Mouse (Mus musculus): ENCODE results near the gene Pdzd2.

The Pdzd2 gene

GRCm38 (mm10) chr15:12623521-12623920, 116.2 kb downstream of the Pdzd2 start:
- no peak for DNase-seq (ENCODE audit: low spot score in 2 of 2)

GRCm38 (mm10) chr15:12622701-12623100, 117.0 kb downstream of the Pdzd2 start:
- no peak for DNase-seq (ENCODE audit: low spot score in 2 of 2)

GRCm38 (mm10) chr15:12622093-12622643, 117.6 kb downstream of the Pdzd2 start:
- no peak for DNase-seq (ENCODE audit: low spot score in 2 of 2)

- DNase-seq (ENCODE audit: low spot score in 2 of 2), result no peak
Measured at GRCm38 (mm10) chr15:12619273-12619672, 120.5 kb downstream of the Pdzd2 start.

DNA sequence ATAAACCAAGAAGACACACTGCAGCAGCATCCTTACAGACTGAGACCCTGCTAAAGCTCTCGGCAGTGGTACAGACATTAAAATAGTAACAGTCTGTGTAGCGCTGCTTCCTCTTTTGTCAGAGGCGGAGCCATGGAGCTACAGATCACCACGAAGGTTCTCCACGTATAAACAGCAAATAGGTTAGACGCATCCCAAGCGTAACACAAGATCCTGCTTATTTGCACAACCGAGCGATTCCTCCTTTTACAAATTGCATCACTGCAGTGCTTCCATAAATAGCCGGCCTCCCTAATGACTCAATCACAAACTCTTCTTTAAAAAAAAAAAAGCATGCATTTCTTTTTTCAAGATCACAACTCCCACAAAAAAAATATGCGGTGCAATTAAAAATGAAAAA, 122.1 kb downstream of the Pdzd2 start:
- DNase-seq (ENCODE audit: low spot score in 2 of 2), result no peak

DNA sequence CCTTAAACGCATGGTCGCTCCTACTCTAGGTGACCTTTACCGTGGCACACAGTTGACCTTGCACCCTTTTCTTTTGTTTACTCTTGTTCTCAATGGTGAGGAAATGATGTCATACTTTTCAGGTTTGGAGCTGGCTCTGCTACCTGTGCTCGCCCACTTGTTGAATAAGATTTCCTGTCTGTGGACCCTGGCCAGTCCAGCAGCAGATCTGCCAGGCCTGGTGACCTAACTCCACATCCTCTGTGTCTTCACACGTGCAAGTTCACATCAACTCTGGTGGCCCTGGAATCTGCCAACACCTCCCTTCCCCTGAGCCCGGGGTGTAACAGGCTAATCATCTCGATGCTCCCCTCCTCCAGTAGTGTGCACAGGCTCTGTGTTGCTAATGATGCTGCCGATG, 122.5 kb downstream of the Pdzd2 start:
- no peak for DNase-seq (ENCODE audit: low spot score in 2 of 2)

DNA sequence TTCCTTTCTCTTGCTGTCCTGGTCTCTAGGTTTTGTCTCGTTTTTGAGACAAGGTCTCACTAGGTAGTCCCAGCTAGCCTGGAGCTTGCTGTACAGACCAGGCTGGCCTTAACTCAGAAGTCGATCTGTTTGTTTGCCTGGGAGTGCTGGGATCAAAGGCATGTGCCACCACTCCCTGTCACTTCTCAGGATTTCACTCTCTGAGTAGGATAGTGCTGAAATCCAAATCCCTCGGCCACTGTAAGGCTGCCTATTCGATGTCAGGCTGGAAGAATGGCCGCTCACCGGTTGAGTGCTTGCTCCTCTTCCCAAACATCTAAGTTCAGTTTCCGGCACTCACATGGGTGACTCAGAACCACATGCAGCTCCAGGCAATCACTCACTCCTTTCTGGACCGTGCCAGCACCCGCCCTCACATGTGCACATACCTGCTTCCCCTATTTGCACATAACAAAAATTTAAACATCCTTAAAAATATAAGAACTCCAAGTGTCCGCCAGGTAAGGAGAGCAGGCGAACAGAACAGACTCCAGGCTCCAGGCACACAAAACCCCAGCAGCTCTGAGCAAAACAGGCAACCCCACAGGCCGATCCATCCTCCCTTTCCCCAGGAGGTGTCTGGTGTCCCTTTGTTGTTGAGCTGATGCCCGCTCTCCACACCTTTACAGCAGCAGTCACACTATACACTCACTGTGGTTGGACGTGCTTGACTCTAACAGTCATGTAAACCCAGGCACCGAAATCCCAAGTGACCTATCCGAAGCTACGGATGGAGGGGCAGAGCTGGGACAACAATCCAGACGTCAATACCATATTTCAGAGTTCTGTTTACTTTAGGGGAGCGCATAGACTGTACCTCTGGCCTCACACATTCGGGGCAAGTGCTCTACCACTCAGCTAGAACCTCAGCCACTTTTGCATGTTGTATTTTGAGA, 124.5 kb downstream of the Pdzd2 start:
- no peak for DNase-seq (ENCODE audit: low spot score in 2 of 2)

- no peak for DNase-seq (ENCODE audit: low spot score in 2 of 2)
Measured at GRCm38 (mm10) chr15:12614011-12614410, 125.7 kb downstream of the Pdzd2 start.

DNA sequence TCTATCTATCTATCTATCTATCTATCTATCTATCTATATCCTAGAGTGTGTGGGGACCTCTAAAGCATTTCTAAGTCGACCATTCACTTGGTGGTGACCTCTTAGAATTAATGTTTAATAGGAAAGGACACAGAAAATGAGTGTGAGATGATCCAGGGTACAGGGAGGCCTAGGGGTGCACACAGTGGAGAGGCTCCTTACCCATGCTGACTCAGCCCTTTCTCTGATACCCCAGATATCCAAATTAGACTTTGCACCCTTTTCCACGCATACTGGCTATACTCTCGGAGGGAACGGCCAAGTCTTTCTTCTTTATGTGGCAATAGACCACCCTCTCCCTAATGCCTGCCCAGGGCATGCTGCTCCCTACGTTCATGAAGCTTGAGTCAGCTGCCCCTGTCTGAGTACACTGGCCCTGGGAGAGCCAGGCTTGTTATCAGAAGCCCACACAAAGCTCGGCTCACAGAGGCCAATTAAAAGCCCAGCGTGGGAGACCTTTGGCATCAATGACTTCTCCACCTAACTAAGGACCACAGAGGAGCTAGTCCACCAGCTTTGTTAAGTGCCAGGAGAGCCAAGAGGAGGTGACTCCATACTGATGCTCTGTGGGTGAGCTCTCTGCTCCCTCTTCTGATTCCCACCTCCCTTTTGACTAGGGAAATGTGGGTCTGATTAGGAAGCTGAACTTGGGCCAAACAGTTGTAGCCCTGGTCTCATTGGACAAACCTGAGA, 126.6 kb downstream of the Pdzd2 start:
- DNase-seq (ENCODE audit: low spot score in 2 of 2), result no peak

- no peak for DNase-seq (ENCODE audit: low spot score in 2 of 2)
Measured at GRCm38 (mm10) chr15:12608090-12608489, 131.6 kb downstream of the Pdzd2 start.

DNA sequence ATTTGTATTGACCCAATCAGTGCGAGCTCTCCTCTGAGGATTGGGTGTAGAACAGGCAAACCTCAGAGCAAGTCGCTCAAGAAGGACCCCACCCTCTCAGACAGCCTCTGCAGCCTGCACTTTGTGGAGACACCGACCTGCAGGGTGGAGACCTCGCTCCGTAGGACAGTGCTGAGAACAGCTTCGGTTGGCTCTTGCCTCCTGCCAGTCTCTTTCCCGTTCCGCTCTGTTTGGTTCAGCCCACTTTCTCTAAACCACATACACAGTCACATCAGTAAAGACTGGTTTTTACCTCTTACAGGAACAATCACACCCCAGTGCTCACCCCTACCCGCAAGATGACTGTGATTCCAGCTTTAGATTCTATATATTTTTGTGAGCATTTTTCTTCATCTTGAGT, 133.4 kb downstream of the Pdzd2 start:
- no peak for DNase-seq (ENCODE audit: low spot score in 2 of 2)

DNA sequence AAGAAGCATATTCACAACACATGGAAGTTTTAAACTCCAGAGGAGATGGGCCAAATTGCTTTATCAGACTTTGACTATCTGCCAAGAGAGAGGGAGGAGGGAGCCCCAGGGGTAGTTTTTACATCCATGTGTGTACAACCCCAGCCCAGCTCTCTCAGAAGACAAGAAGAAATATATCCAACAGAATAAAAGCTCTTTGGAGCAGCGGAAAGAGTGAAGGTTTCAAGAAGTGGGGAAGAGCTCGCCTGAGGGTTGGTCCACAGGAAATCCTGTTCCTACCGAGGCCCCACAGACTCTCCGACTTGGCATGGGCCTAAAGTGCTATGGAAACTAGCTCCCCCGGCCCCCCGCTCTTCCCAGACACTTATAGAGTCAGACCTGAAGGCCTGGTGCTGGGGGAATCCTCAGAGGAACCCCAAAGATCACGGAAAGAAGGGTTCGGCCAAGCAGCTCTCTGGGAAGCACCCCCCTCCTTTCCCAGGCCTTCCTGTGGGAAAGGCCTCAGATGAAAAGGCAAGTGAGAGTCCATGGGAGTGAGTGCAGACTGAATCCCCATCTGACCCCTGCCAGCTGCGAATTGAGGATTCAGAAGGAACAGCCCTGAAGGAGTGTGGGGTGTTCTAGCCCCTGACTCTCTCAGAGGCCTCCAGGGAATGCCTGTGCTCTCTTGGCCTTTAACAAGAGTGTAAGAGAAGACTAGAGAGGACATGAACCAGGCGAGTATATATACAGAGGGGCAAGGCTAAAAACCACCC, 134.3 kb downstream of the Pdzd2 start:
- DNase-seq (ENCODE audit: low spot score in 2 of 2), result no peak

- DNase-seq (ENCODE audit: low spot score in 2 of 2), result no peak
Measured at GRCm38 (mm10) chr15:12603674-12604073, 136.1 kb downstream of the Pdzd2 start.

DNA sequence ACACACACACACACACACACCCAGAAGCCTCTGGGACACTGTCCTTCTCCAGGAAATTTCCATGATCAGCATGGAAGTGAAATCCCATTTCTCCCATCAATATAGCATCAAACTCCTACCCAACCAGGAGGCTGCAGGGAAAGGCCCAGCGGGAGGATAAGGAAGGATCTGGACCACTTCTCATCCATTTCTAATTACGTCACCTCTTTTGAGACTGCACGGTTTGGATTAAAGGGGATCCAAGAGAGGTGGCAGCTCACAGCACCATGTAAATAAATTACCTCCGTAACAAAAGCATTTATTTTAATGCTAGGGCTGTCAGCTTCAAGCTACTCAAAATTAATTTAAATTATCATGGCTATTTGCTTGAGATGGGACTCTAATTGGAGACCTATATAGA, 146.6 kb downstream of the Pdzd2 start:
- DNase-seq (ENCODE audit: low spot score in 2 of 2), result no peak

DNA sequence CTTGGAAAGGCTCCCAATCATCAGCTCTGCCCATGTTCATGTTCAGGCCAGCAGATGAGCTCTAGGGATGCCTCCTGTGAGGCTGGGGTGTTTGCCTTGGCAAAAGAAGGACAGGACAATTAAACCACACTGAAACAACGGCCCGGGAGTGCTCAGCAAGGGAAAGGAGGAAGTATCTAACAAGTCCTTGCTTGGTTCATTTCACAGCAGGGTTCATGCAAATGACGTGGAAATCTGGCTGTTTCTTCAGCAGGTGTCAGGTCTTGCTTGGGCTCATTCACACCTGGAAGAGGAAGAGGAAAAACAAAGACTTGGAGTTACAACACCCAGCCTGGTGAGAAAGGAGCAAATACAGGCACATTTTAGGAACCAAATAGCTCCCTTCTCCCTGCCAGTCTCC, 147.1 kb downstream of the Pdzd2 start:
- DNase-seq (ENCODE audit: low spot score in 2 of 2), result no peak

DNA sequence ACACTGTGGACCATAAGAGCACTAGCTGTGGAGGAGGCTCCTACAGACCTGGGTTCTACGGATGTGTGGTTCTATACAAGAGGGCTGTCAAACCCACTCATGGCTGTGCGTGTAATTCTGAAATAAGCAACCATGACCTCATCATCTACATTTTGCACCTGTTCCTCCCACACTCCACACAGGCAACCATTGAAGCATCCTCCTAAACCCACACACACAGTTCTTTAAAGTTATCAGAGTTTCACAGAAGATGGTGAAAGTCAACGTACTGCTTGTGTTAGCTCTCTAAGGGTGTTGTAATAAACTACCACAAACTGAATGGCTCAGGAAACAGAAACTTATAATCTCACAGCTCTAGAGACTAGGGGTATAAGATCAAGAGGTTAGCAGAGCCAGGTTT, 151.1 kb downstream of the Pdzd2 start:
- no peak for DNase-seq (ENCODE audit: low spot score in 2 of 2)

GRCm38 (mm10) chr15:12586852-12587424, 152.8 kb downstream of the Pdzd2 start:
- no peak for DNase-seq (ENCODE audit: low spot score in 2 of 2)

- peak; percentile 18 to 53 for DNase-seq (ENCODE audit: low spot score in 2 of 2)
Measured at GRCm38 (mm10) chr15:12586154-12586553, 153.6 kb downstream of the Pdzd2 start.

GRCm38 (mm10) chr15:12583051-12583450, 156.7 kb downstream of the Pdzd2 start:
- no peak for DNase-seq (ENCODE audit: low spot score in 2 of 2)

DNA sequence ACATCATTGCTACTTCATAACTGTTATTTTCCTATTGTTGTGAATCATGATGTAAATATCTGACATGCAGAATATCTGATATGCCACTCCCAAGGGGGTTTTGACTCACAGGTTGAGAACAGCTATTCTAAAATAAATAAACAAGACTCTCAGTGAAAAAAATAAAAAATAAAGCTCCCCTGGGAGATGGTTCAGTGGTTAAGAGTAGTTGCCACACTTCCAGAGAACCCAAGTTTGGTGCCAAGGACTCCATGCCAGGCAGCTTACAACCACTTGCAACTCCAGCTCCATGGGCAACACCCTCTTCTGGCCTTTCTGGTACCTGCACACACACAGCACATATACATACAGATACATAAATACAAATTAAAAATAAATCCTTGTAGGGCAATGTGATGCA, 157.3 kb downstream of the Pdzd2 start:
- DNase-seq (ENCODE audit: low spot score in 2 of 2), result no peak

DNA sequence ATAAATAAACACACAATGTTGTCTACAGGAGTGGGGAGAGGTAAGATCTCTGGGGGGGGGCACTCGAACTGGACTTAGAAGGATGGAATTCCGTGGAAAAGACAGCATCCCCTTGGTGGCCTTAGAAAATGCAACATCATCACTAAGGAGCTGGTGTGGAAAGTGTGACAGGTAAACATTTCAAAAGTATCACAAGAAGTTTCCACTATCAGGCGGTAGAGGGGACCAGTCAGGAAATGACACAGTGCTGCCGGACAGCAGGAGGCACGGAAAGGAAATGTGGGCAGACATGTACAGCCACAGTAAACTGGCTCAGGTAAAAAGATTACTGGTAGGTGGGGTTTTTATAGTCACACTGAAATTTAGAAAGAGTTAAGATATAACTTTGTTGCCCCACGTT, 160.5 kb downstream of the Pdzd2 start:
- DNase-seq (ENCODE audit: low spot score in 2 of 2), result no peak

DNA sequence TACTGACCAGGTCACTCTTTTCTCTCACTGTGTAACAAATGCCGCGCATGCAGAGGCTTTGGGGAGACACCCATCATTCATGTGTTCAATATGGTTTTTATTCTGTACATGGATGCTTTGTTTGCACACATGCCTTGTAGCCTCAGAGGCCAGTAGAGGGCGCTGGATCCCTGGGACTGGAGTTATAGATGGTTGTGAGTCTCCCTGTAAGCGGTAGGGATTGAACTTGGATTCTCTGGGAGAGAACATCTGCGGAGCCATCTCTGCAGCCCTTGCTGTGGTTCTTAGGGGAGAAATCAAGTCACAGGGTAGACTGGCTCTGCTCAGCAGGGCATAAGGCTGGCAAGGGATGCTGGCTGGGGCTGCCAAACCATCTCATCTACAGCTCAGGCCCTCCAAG, 161.4 kb downstream of the Pdzd2 start:
- DNase-seq (ENCODE audit: low spot score in 2 of 2), result peak; percentile 25 to 51

Measured in thymus, postnatal 10 days (tissue).